Mouse (Mus musculus) bone marrow, adult 2 months (tissue): ENCODE results near the gene Cabp2.

Experiments
- CTCF ChIP-seq: fragments of 200-500 bp; IDR thresholded peaks from 2 replicates; pipeline ENCODE4 v1.5.1; 2011; ENCODE audit warnings: low read length, control low read depth; ENCODE audit not compliant: control insufficient read depth, insufficient read depth
- POLR2A ChIP-seq: fragments of 200-500 bp; IDR thresholded peaks from 2 replicates; pipeline ENCODE4 v1.6.1; 2011; ENCODE audit warnings: low read depth, mild to moderate bottlenecking, control low read depth, low read length, borderline replicate concordance; ENCODE audit not compliant: control insufficient read depth

GRCm38 (mm10) chr19:4117006-4117405 lies 35.6 kb downstream of the Cabp2 start:
- TF ChIP-seq CTCF (no peak), POLR2A (no peak)
